Mouse (Mus musculus): Measurements from ENCODE around the gene Zfyve26. TPM values are rescaled to one million over a fixed set of nuclear protein-coding genes. Genes with fewer than 3 reads are reported as not detected.
"Not testable (repeated sequence)": the region's sequence is repeated elsewhere in the genome, so short reads cannot be mapped to it uniquely, and the experiment has no call there.

The Zfyve26 gene
- polyA plus RNA-seq, 1 experiment from 2014 or later: 15.1 TPM

GRCm38 (mm10) chr12:79191701-79192100 lies 104.4 kb downstream of the Zfyve26 start:
- Histone ChIP-seq H3K36me3 (peaks cover 21% of the 10 kb centered on the region), H3K9me3 (replicated peaks) (no peaks in the 10 kb centered on the region), H3K27me3 (ENCODE audit: low read depth, poor library complexity, severe bottlenecking) (no peaks in the 10 kb centered on the region), H3K27ac (replicated peaks) (peak overlapping the region; percentile 81), H3K4me1 (peaks cover 16% of the 10 kb centered on the region), H3K4me3 (peak overlapping the region; percentile 63)
- peak; percentile 79 for DNase-seq (ENCODE audit: low spot score)
- WGBS: 5% methylated on average over 14 of the region's 14 CpGs

GRCm38 (mm10) chr12:79190931-79191673 lies 105.0 kb downstream of the Zfyve26 start:
- Histone ChIP-seq H3K27me3 (ENCODE audit: low read depth, poor library complexity, severe bottlenecking) (no peaks in the 10 kb centered on the region), H3K9me3 (replicated peaks) (no peaks in the 10 kb centered on the region), H3K4me1 (peaks cover 16% of the 10 kb centered on the region), H3K27ac (replicated peaks) (peak overlapping the region; percentile 81), H3K36me3 (peaks cover 27% of the 10 kb centered on the region), H3K4me3 (peak overlapping the region; percentile 63)
- under 1% methylated on average over 18 of the region's 18 CpGs for WGBS
- peak; percentile 64 for DNase-seq (ENCODE audit: low spot score)

- WGBS: 96% methylated on average over 5 of the region's 6 CpGs
- not testable (repeated sequence) for H3K4me1 ChIP-seq; H3K27ac ChIP-seq (replicated peaks); DNase-seq (ENCODE audit: low spot score); H3K27me3 ChIP-seq (ENCODE audit: low read depth, poor library complexity, severe bottlenecking); H3K4me3 ChIP-seq; H3K9me3 ChIP-seq (replicated peaks)
- H3K36me3 ChIP-seq: peaks cover 85% of the 10 kb centered on the region
Measured at GRCm38 (mm10) chr12:79185160-79185559, 110.9 kb downstream of the Zfyve26 start.

Other genes starting within 250 kb of the Zfyve26 start
- gene Pigh, start 206.7 kb downstream of the Zfyve26 start, polyA plus RNA-seq (2016; fragmentation: Nextera tagmentation; extraction: Ambion mirVana): 32.3 and 36.8 TPM in 2 replicates
- 0.72 and 2.5 TPM in 2 replicates for gene Arg2, start 165.5 kb downstream of the Zfyve26 start, polyA plus RNA-seq (2016; fragmentation: Nextera tagmentation; extraction: Ambion mirVana)
- gene Vti1b, start 123.6 kb downstream of the Zfyve26 start, polyA plus RNA-seq (2016; fragmentation: Nextera tagmentation; extraction: Ambion mirVana): 100 and 103 TPM in 2 replicates
- gene Rdh11, start 104.0 kb downstream of the Zfyve26 start, polyA plus RNA-seq (2016; fragmentation: Nextera tagmentation; extraction: Ambion mirVana): 23.1 and 27.1 TPM in 2 replicates
- 1.7 and 2.1 TPM in 2 replicates for gene Rdh12, start 87.4 kb downstream of the Zfyve26 start, polyA plus RNA-seq (2016; fragmentation: Nextera tagmentation; extraction: Ambion mirVana)
- gene Rad51b, start 978 bp upstream of the Zfyve26 start, polyA plus RNA-seq (2016; fragmentation: Nextera tagmentation; extraction: Ambion mirVana): 7.8 and 8.5 TPM in 2 replicates